Mouse (Mus musculus) retina, adult 2 months (tissue): ENCODE measurements around the gene Ugt1a10.

Experiments used
- DNase-seq: peaks from one replicate; pipeline ENCODE4 v3.0.0-alpha.2; 2012; ENCODE audit warnings: low read depth, low spot score

Ugt1a10 gene

GRCm38 (mm10) chr1:88253540-88253939, 198.4 kb downstream of the Ugt1a10 start:
- DNase-seq, result no peak

- DNase-seq, result no peak
Observed at GRCm38 (mm10) chr1:88254793-88255465, 199.7 kb downstream of the Ugt1a10 start.

GRCm38 (mm10) chr1:88255466-88255857, 200.3 kb downstream of the Ugt1a10 start:
- no peak for DNase-seq

- DNase-seq, result no peak
Observed at GRCm38 (mm10) chr1:88255989-88256754, 201.0 kb downstream of the Ugt1a10 start.

- DNase-seq, result no peak
Observed at GRCm38 (mm10) chr1:88256886-88257663, 201.9 kb downstream of the Ugt1a10 start.

GRCm38 (mm10) chr1:88257681-88258080, 202.5 kb downstream of the Ugt1a10 start:
- no peak for DNase-seq

GRCm38 (mm10) chr1:88258361-88258760, 203.2 kb downstream of the Ugt1a10 start:
- no peak for DNase-seq

- no peak for DNase-seq
Observed at GRCm38 (mm10) chr1:88258881-88259642, 203.9 kb downstream of the Ugt1a10 start.

- DNase-seq, result no peak
Observed at GRCm38 (mm10) chr1:88259643-88260024, 204.4 kb downstream of the Ugt1a10 start.

- DNase-seq, result no peak
Observed at GRCm38 (mm10) chr1:88260114-88260513, 204.9 kb downstream of the Ugt1a10 start.

- DNase-seq, result no peak
Observed at GRCm38 (mm10) chr1:88260604-88261377, 205.6 kb downstream of the Ugt1a10 start.

GRCm38 (mm10) chr1:88261706-88262105, 206.5 kb downstream of the Ugt1a10 start:
- DNase-seq, result no peak

GRCm38 (mm10) chr1:88262255-88262654, 207.1 kb downstream of the Ugt1a10 start:
- DNase-seq, result no peak

- DNase-seq, result no peak
Observed at GRCm38 (mm10) chr1:88262961-88263360, 207.8 kb downstream of the Ugt1a10 start.

- DNase-seq, result no peak
Observed at GRCm38 (mm10) chr1:88263778-88264177, 208.6 kb downstream of the Ugt1a10 start.

GRCm38 (mm10) chr1:88264237-88264868, 209.2 kb downstream of the Ugt1a10 start:
- no peak for DNase-seq

GRCm38 (mm10) chr1:88264869-88265240, 209.7 kb downstream of the Ugt1a10 start:
- DNase-seq, result no peak

- DNase-seq, result no peak
Observed at GRCm38 (mm10) chr1:88266123-88266522, 210.9 kb downstream of the Ugt1a10 start.

- DNase-seq, result no peak
Observed at GRCm38 (mm10) chr1:88267489-88267888, 212.3 kb downstream of the Ugt1a10 start.

- DNase-seq, result no peak
Observed at GRCm38 (mm10) chr1:88268070-88268469, 212.9 kb downstream of the Ugt1a10 start.
